Mouse (Mus musculus) myocyte (in vitro differentiated cells): Measurements from ENCODE around the gene Bpifb1.

Source experiments
- E2F4 ChIP-seq: IDR thresholded peaks from one replicate; pipeline ENCODE4 v1.6.1; 2011; ENCODE audit warnings: mild to moderate bottlenecking, control low read depth, moderate library complexity; ENCODE audit not compliant: insufficient read depth
- MAX ChIP-seq: IDR thresholded peaks from one replicate; pipeline ENCODE4 v1.6.1; 2011; ENCODE audit warnings: low read depth, mild to moderate bottlenecking, control low read depth
- MYOD1 ChIP-seq, 3 experiments: IDR thresholded peaks; one replicate each; pipeline ENCODE4 v1.6.1; 2011; ENCODE audit warnings: control low read depth in 2 of 3, low read depth in 2 of 3, mild to moderate bottlenecking in 2 of 3, moderate library complexity in 1 of 3; ENCODE audit not compliant: insufficient read length in 2 of 3, control insufficient read depth in 1 of 3
- MYOG ChIP-seq, 3 experiments: IDR thresholded peaks; one replicate each; pipeline ENCODE4 v1.6.1; 2011; ENCODE audit warnings: control low read depth in 2 of 3, low read depth in 2 of 3, mild to moderate bottlenecking in 2 of 3; ENCODE audit not compliant: insufficient read length in 2 of 3, control insufficient read depth in 1 of 3, insufficient read depth in 1 of 3
- POLR2A ChIP-seq: IDR thresholded peaks from one replicate; pipeline ENCODE4 v1.6.1; 2011; ENCODE audit warnings: low read depth, mild to moderate bottlenecking, control low read depth, moderate library complexity; ENCODE audit not compliant: insufficient read length
- POLR2AphosphoS2 ChIP-seq: IDR thresholded peaks from one replicate; pipeline ENCODE4 v1.6.1; 2011; ENCODE audit warnings: low read depth, control low read depth; ENCODE audit not compliant: insufficient read length
- SRF ChIP-seq: IDR thresholded peaks from one replicate; pipeline ENCODE4 v1.6.1; 2011; ENCODE audit warnings: low read depth; ENCODE audit not compliant: control insufficient read depth, insufficient read length
- TCF12 ChIP-seq: IDR thresholded peaks from one replicate; pipeline ENCODE4 v1.6.1; 2011; ENCODE audit warnings: mild to moderate bottlenecking, control low read depth; ENCODE audit not compliant: poor library complexity, insufficient read depth, severe bottlenecking
- TCF3 ChIP-seq: IDR thresholded peaks from one replicate; pipeline ENCODE4 v1.6.1; 2011; ENCODE audit warnings: low read depth, control low read depth; ENCODE audit not compliant: insufficient read length
- USF1 ChIP-seq: IDR thresholded peaks from one replicate; pipeline ENCODE4 v1.6.1; 2011; ENCODE audit warnings: low read depth, mild to moderate bottlenecking, control low read depth, moderate library complexity

DNA sequence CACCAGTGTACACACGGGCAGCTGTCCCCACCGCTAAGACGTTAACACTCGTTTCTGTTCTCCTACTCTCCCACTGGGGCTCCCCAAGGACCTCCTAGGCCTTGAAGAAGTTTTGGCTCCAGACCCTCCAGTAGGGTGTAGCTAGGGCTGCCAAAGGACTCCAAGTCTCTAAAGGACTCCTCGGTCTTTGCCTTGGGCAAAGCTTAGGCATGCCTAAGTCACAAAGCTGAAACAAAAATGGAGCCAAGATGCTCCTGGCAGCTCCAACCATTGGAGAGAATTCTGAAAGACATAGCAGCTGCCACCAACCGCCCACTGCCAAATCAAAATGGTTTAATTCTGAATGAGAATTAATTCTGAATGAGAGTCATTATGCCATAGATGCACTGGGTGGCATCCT is 42.8 kb downstream of the Bpifb1 start:
- TF ChIP-seq POLR2A: no peak
- no peak for TF ChIP-seq USF1
- no peak for TF ChIP-seq TCF3
- no peak for TF ChIP-seq MAX
- TF ChIP-seq E2F4: no peak
- TF ChIP-seq MYOG (IDR thresholded peaks at IDR 0.05; ENCODE audit: control insufficient read depth in 1 of 3, insufficient read depth in 1 of 3, insufficient read length in 2 of 3, low read depth in 2 of 3): no peak
- no peak for TF ChIP-seq SRF
- no peak for TF ChIP-seq MYOD1 (IDR thresholded peaks at IDR 0.05; ENCODE audit: control insufficient read depth in 1 of 3, insufficient read length in 2 of 3, low read depth in 2 of 3)
- TF ChIP-seq TCF12: no peak
- no peak for TF ChIP-seq POLR2AphosphoS2
